Mouse (Mus musculus) erythroblast, adult 5-6 weeks (primary cell): Measurements from ENCODE around the gene Nxf2. TPM values are rescaled to one million over a fixed set of nuclear protein-coding genes. Genes with fewer than 3 reads are reported as not detected.
A peak's percentile ranks its signal among the peaks of the same experiment; 100 is the strongest.

Experiments
- ATAC-seq: replicated peaks from 2 replicates; pipeline ENCODE4 v1.8.0; 2016; ENCODE audit warnings: moderate number of reproducible peaks, mild to moderate bottlenecking, moderate TSS enrichment, inconsistent platforms; ENCODE audit not compliant: poor library complexity, low FRiP score, severe bottlenecking
- total RNA-seq, 2 experiments: library from RNA; stranded (forward) in 1 of 2; stranded (reverse) in 1 of 2; fragments of 150-400 nt in 1 of 2; fragments of 200-764, 138-1000 nt in 1 of 2; gene quantifications; 2 replicates each; pipeline versions ENCODE4 v1.2.3 to v1.2.4; 2015 to 2017; ENCODE audit warnings: low replicate concordance in 2 of 2

Gene Nxf2
- total RNA-seq (2015; ENCODE audit: low replicate concordance) (1.0 TPM in 1 of 2 replicates, not detected in the other), total RNA-seq (2017; ENCODE audit: low replicate concordance) (not detected in 2 replicates)

DNA sequence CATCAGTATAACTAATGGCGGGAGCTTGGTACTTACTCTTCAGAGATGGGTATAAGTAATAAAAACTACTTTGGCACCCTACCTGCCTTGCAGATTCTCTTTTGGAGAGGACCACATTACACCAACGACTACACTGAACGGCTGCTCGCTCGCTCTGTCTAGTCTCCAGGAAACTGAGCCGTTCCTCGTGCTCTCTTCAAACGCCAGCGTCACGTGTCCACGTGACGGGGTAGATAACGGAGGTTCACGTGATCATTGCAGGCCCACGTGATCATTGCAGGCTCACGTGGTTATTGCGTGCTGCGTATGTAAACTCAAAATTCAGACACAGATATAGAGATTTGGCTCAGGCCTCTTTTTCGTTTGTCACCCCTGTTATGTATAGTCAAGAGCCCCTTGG, at the start of gene Nxf2:
Nxf2 (minus strand) TSS at position 209 of the 400 bp plus-strand sequence.
- ATAC-seq, result no peak

GRCm38 (mm10) chrX:135011381-135011780, 46.8 kb upstream of the Nxf2 start:
- no peak for ATAC-seq

- no peak; the same call in 1 of the 2 replicates for ATAC-seq
These were observed 44.9 kb upstream of the Nxf2 start for GRCm38 (mm10) chrX:135009471-135009815.

DNA sequence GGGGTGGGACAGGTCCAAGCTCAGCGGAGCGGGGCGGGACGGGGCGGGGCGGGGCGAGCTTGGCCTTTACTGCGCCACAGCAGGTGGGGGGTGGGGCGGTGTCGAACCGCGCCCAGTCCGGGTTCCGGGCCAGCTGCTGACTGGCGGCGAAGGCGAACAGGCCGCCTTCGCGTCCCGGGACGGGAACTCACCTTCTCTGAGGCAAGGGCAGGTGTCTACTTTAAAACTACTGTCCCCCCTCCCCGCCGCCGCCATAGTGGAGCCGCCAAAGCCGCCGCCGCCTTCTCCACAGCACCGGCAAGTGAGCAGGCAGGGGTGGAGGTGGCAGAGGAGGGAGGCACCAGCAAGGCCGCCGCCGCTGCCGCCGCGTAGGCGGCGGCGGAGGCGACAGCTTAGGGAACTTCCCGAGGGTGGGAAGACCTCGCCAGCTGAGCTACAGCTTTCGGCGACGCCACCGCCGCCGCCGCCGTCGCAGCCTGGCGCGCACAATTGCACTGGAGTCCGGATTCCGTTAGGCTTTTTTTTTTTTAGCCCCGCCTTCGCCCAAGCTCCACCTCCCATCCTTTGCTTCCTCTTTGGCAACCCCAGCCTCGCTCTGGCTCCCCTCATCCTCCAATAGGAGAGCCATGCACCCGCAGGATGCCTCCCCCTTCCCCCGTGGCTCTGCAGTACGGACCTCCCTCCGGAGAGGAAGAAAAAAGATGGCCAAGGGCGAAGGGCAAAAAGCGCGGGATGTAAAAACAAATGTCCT, 44.3 kb upstream of the Nxf2 start, which contains the start of gene Zmat1:
Zmat1 (minus strand) TSS at position 490 of the 751 bp plus-strand sequence.
- ATAC-seq, result peak; percentile 100

GRCm38 (mm10) chrX:135008021-135008420, 43.5 kb upstream of the Nxf2 start:
- ATAC-seq, result no peak

- peak; percentile 75 for ATAC-seq
These were observed 1.1 kb downstream of the Nxf2 start for GRCm38 (mm10) chrX:134963305-134964094.

- no peak for ATAC-seq
These were observed 34.2 kb downstream of the Nxf2 start for GRCm38 (mm10) chrX:134930361-134930760.

- no peak for ATAC-seq
These were observed 34.6 kb downstream of the Nxf2 start for GRCm38 (mm10) chrX:134929927-134930326.

GRCm38 (mm10) chrX:134925058-134925457, 39.5 kb downstream of the Nxf2 start:
- peak; percentile 89 for ATAC-seq

DNA sequence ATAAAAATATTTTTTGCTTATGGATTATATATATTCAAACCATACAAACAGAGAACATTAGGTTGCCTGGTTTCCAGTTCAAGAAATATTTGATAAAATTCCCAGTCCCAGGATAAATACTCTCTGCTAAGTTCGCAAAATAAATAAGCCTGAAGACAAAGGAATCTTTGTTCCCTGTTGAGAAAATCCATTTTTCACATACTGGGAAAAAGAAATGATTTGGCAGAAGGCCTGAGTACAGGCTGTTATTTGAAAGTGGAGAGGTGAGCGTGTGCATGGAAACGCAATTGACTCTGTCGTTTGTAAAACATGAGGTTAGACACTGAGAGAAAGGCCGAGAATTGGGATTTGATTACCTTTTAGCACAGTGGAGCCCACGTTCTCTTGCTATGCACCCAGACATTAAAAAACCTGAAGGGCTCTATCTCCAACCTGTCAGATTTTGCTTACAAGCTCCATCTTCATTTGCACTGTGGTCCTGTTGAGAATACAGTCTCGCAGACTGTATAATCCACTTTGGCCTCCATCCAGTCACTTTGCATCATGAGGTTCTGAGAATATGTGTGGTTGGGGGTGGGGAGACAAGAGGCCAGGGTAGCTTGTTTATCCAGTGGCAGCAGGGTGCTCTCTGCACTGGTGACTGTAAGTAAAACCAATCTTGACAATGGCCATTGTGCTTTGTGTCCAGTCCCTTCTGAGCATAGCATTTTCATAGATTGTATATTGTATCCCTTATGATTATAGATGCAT, 40.7 kb downstream of the Nxf2 start:
- ATAC-seq, result no peak

- no peak for ATAC-seq
These were observed 45.3 kb downstream of the Nxf2 start for GRCm38 (mm10) chrX:134919220-134919619.

DNA sequence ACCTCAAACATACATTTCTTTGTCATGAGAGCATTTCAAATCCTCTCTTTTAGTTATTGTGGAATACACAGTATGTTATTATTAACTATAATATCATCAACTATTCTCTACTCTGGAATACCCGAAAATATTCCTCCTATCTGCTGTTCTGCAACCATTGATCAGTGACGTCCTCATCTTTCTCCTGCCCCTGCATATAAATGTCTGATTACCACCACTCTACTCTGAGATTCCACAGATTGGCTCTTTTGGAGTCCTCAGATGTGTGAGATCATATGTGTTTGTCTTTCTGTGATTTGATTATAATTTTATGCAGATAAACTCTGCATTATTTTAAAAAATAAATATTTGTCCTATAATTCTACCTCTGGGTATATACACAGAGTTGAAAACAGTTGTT, 48.8 kb downstream of the Nxf2 start:
- peak; percentile 63; the same call in 1 of the 2 replicates for ATAC-seq

GRCm38 (mm10) chrX:134915315-134915714, 49.2 kb downstream of the Nxf2 start:
- ATAC-seq, result 0 out of 2 replicates have a peak, but pooled peaks have one; percentile 64

GRCm38 (mm10) chrX:134914851-134915250, 49.7 kb downstream of the Nxf2 start:
- no peak for ATAC-seq

- peak; percentile 70 for ATAC-seq
These were observed 51.2 kb downstream of the Nxf2 start for GRCm38 (mm10) chrX:134913234-134913936.

GRCm38 (mm10) chrX:134912805-134913204, 51.7 kb downstream of the Nxf2 start:
- ATAC-seq, result no peak

DNA sequence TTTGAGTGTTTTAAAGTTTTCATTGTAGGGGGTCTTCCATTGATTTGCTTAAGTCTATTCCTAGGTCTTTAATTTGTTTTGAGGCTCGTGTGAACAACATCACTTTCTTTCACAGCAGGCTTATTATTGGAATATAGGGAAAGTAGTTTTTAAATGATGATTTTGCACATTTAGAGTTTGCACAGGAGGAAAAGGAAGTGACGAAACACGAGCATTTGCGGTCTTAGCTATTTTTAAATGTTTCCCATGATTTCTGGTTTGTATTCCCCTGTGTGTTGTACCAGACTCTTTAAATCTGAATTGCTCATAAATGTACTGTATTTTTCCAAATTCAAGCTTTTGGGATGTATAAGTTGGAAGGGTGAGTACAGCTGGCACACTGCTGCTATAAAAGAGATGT, 54.2 kb downstream of the Nxf2 start:
- ATAC-seq, result no peak
